Mouse (Mus musculus): ENCODE measurements around the gene Dtx2.

Dtx2 gene

DNA sequence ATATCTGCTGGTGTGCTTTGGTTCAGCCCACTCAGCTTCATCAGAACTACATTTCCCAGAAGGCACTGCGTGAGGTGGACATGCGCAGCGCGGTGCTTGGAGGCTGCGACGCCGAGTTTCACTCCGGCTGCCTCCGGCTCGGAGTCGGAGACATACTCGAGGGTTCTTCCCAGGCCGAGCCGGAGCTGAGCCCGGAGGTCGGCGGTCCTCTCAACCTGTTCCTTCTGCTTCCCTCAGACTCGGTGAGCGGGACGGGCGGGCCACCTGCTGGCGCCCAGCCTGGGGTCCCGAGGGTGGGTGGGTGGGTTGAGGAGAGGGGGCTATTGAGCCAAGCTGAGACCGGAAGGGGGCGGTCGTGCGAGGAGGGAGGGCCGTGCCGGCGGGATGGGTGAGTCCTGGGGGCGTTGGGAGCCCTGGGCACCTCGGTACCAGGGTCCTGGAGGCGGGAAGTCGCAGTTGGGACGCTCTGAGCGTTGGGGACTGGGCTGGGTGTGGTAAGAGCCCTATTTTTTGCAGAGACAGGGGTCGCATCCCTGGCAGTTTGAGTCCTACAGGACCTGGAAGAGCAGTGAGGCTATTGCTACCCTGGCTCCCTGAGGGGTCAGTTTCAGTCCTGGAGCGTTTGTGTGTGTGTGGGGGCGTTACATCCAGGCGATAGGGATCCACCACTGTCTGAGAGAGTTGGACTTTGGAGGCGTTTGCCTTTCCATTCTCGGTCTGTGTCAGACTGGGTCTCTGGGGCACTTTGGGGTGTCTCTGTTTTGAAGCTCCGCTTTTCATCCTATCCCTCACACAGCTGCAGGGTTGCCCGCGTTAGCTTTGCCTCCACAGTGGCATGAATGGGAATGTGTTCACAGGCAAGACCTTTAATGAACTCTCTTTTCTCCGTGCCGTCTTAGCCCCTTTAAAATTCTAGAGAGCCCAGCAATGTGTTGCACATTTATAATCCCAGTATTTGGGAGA lies at the start of gene Dtx2:
Gene Dtx2, plus strand, starts transcription at position 76 of the 963 bp plus-strand sequence.
- DNase-seq (ENCODE audit: low read depth in 1 of 2, low spot score in 2 of 2): peak; percentile 45 to 79

- no peak for DNase-seq (ENCODE audit: low read depth in 1 of 2, low spot score in 2 of 2)
These were observed 48.6 kb upstream of the Dtx2 start for GRCm38 (mm10) chr5:135945916-135946408.

DNA sequence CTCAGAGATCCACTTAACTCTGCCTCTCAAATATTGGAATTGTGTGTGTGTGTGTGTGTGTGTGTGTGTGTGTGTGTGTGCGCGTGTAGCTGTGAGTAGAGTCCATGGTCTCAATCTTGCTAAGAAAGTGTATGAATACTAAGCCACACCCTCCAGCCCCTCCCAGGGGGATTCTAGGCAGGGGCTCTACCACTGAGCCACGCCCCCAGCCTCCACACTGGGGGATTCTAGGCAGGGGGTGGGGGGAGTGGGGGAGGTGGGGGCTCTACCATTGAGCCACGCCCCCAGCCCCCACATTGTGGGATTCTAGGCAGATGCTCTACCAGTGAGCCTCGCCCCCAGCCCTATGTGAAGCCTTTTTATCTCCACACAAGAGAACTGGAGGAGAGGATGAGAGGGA lies 48.0 kb upstream of the Dtx2 start:
- DNase-seq (ENCODE audit: low read depth in 1 of 2, low spot score in 2 of 2): no peak

DNA sequence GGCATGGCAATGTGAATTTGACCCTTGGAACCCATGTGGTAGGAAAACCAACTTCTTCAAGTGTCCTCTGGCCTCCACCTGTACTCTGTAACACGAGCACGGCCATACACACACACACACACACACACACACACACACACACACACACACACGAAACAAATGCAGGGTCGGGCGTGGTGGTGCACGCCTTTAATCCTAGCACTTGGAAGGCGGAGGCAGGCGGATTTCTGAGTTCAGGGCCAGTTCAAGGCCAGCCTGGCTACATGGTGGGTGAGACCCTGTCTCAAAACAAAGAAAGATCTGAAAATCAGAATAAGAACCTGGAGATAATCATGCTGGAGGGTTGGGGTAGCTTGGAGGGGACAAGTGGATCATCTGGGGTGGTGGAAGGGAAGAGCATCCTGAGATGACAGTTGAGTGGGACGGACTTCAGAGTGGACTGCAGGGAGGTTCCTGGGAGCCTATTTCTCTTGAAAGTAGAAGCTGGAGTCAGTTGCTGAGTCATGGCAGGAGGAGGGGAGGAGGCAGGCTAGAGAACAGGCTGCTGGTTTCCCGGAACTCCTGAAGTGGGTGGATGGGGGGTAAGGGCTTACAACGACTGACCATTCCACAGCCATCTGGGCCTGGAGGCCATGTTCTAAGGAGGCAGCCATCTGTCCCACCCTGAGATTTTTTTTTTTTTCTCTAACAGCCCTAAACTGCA lies 43.7 kb upstream of the Dtx2 start:
- no peak for DNase-seq (ENCODE audit: low read depth in 1 of 2, low spot score in 2 of 2)

DNA sequence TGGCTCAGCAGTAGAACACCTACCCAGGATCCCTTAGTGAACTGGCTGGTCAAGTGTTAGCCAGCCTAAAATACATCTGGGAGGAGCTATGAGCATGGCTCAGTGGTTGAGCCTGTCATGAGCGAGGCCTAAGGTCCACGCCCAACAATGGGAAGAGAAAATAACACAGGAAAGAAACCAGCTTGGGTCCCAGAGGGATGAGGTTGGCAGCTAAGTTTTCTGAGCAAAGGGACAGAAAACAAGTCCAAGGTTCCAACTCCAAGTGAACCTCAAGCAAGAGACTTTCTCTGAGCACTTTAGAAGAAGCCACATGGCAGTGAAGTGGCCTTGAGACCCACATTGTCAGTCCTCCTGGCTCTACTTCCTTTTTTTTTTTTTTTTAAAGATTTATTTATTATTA lies 42.9 kb upstream of the Dtx2 start:
- DNase-seq (ENCODE audit: low read depth in 1 of 2, low spot score in 2 of 2): no peak

DNA sequence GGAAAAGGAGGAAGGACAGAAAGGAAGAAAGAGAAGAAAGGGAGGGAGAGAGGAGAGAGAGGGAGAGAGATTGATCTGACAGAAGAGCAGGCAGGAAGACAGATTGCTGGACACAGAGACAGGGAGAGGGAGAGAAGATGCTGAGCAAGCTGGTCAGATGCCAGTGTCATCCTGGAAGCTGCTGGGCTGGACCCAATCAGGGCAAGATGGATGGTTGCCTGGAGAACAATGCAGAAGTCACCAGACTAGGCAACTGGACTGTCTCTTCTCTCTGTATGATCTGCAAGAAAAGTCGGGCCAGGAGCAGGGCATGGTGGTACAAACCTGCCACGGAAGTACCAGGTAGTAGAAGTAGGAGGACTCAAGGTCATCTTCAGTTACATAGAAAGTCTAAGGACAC lies 41.8 kb upstream of the Dtx2 start:
- DNase-seq (ENCODE audit: low read depth in 1 of 2, low spot score in 2 of 2): no peak

DNA sequence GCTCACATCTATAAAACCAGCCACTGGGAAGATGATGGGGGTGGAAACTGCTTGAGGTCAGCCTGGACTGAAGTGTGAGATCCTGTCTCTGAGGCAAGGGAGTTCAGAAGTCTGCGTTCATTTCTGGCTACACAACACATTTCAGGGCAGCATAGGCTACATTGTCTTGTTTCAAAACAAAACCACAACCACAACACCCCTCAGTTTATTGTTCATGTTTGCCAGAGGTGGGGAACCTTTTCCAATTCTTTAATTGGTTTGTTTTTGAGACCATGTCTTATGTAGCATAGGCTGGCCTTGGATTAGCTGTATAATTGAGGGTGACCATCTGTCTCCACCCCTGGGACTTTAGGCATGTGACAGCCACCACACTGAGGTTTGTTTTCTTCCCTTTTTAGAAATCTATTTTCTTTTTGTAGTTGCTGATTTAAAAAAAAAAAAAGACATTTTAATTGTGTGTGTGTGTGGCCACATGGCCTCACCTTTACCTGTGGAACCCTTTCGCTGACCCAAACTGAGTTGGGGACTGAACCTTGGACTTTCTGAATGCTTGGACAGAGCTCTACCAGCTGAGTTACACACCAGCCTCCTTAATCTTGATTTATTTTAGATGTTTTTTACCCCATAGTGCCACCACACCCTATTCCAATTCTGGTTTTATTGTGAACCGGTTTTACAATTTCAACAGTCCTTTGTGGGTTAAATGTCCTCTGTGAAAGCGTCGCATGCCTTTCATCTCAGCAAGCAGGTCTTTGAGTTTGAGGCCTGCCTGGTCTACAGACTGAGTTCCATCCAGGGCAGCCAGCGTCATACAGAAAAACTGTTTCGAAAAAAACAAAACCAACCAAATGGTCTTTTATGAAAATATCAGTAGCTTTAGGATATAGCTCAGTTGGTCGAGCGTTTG lies 38.0 kb upstream of the Dtx2 start:
- DNase-seq (ENCODE audit: low read depth in 1 of 2, low spot score in 2 of 2): no peak

DNA sequence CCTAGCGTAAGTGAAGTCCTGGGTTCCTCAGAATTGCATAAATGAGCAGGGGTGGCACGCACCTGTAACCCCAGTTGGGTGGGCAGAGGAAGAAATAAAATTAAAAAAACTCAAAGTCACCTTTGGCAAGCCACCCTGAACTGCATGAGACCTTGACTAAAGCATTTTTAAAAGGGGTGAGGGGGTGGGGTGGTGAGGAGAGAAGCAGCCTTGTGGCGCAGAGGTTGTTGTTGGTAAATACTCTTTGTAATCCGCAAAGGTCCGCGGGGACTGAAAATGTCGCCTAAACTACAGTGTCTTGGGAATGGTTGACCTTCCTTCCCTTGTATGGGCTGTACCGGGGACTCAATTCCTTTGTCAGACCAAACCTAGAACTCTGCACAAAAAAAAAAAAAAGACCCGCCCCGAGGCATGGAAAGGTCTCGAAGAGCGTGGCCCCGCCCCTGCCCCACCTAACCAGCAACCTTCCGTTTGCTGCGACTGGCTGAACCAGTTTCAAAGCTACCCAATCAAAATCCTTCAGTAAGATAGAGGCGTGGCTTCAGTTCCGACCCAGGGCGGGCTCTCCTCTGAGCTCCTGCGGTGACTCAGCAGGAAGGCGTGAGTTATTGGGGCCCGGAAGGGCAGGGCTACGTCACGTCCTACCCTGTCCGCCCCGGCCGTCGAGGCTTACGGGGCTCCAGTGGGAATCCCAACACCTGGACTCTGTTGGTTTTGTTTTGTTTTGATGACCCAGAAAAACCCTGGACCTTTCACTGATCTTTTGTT lies 37.2 kb upstream of the Dtx2 start:
- DNase-seq (ENCODE audit: low read depth in 1 of 2, low spot score in 2 of 2): peak; percentile 88 to 91

GRCm38 (mm10) chr5:135958367-135958766 lies 36.2 kb upstream of the Dtx2 start:
- DNase-seq (ENCODE audit: low read depth in 1 of 2, low spot score in 2 of 2): no peak

DNA sequence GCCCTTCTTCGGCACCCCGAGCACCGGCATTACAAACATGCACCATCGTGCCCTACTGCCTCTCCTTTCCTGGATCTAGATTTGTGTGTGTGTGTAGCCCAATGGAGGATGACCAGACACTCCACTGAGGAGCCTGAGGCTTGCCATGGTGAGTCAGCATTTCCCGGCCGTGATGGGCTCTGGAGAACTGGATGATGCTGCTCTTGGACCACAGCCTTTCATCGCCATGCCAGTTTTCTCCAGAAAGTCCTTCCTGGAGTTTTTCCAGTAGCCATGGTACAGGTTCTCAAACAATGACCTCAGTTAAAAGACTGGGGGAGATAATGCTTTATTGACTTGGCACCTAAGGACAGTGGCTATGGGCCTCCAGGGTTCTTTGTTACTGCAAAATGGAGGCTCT lies 34.7 kb upstream of the Dtx2 start:
- no peak for DNase-seq (ENCODE audit: low read depth in 1 of 2, low spot score in 2 of 2)

GRCm38 (mm10) chr5:135960909-135961635 lies 33.5 kb upstream of the Dtx2 start:
- no peak for DNase-seq (ENCODE audit: low read depth in 1 of 2, low spot score in 2 of 2)

DNA sequence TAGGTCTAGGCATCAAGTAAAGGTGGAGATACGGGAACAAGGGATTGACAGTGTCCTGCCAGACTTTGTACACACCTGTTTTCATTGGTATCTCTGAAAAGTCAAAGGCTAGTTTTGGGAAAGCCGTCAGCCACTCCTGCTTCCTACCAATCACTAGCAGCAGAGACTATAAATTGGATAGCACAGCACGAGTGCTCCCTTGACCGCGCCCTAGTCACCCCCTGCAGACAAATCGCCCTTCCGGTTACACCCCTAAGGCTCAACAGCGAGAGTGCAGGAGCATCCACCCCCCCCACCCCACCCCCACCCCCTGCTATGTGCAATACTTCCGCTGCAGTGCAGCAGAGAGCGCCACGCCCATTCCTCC lies 32.5 kb upstream of the Dtx2 start:
- no peak for DNase-seq (ENCODE audit: low read depth in 1 of 2, low spot score in 2 of 2)

- peak; percentile 96 to 99 for DNase-seq (ENCODE audit: low read depth in 1 of 2, low spot score in 2 of 2)
These were observed 31.9 kb upstream of the Dtx2 start for GRCm38 (mm10) chr5:135962492-135963279.

DNA sequence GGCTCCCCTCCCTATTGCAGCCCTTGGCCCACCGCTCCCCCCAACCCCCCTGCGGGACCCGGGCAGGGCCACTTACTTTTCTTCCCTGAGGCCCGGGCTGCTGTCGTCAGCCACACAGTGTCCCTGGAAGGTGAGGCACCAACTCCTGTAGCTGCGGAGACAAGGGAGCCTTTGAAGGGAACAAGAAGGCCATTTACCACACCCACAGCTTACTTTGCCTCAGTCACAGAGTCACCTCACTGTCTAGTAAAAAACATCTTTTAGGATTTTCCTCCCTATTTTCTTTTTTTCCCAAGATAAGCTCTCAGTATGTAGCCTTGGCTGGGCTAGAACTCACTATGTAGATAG lies 31.3 kb upstream of the Dtx2 start:
- no peak for DNase-seq (ENCODE audit: low read depth in 1 of 2, low spot score in 2 of 2)

DNA sequence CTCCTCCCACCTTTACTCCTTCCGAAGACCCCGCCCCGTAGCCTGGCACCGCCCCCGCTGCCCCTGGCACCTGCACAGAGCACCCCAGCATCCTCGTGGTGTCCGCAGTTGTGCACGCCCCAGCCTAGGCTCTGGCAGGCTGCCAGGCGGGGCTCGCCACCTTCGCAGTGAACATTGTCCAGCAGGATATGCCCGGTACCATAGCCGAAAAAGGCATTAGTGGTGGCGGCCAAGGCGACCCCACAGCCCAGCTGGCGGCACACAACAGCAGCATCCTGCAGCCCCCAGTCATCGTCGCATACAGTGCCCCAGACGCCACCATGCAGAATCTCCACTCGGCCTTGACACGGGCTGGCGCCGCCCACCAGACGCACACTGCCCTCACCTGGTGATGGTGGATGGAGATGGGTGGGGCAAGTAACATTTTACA lies 29.1 kb upstream of the Dtx2 start:
- no peak for DNase-seq (ENCODE audit: low read depth in 1 of 2, low spot score in 2 of 2)

DNA sequence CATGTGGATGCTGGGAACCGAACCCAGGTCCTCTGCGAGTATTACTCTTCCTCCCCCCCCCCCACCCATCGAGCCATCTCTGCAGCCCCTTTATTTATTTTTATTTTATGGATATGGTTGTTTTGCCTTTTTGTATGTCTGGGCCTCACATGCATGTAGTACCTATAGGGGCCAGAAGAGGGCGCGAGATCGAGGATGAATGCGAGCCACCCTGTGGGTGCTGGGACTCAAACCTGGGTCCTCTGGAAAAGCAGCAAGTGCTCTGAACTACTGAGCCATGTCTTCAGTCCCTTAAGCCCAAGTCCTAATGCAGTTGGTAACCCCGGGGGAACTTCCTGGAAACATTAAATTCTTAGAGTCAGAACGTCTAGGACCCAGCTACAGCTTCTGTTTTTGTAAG lies 27.7 kb upstream of the Dtx2 start:
- DNase-seq (ENCODE audit: low read depth in 1 of 2, low spot score in 2 of 2): no peak

DNA sequence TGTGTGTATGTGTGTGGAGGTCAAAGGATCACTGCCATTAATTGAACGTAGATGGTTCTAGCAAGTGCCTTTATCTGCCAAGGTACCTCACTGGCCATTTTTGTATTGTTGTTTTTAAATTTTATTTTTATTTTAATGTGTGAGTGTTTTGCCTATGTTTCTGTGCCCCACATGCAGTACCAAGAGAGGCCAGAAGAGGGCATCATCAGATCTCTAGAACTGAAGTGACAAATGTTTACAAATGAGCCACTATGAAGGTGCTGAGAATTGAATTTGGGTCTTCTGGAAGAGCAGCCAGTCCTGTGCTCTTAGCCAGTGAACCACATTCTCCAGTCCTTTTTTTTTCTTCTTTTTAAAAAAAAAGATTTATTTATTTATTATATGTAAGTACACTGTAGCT lies 25.8 kb upstream of the Dtx2 start:
- DNase-seq (ENCODE audit: low read depth in 1 of 2, low spot score in 2 of 2): peak in 1 of 2 experiments; percentile 53

GRCm38 (mm10) chr5:135970247-135970646 lies 24.4 kb upstream of the Dtx2 start:
- no peak for DNase-seq (ENCODE audit: low read depth in 1 of 2, low spot score in 2 of 2)

DNA sequence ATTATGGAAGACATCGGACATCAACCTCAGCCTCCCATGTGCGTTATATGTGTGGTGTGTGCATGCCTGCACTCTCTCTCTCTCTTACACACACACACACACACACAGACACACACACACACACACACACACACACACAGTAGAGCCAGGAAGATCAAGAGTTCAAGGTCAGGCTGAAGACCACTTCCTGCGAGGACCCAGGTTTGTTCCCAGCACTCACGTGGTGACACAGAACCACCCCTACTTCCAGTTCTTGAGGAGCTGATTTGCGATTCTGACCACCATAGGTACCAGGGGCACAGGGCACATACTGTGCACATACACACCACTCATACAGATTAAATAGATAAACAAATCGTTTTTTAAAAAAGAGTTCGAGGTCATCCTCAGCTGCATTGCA lies 22.7 kb upstream of the Dtx2 start:
- no peak for DNase-seq (ENCODE audit: low read depth in 1 of 2, low spot score in 2 of 2)
